Mouse (Mus musculus) left cerebral cortex, postnatal 14 days (tissue): ENCODE results near the gene Gm20696. TPM values are rescaled to one million over a fixed set of nuclear protein-coding genes. Genes with fewer than 3 reads are reported as not detected.

Experiments
- DNase-seq, 2 experiments: peaks; one replicate each; pipeline ENCODE4 v3.0.0; 2021 to 2022; ENCODE audit warnings: low spot score in 2 of 2, mixed read lengths in 1 of 2
- intact Hi-C: fragments of 180-260 bp; cut with DNase I; formaldehyde crosslinking; loops from one replicate; pipeline ENCODE4 v1.15.1; 2025
- total RNA-seq, 2 experiments: library from RNA; stranded (reverse); gene quantifications; 2 replicates each; pipeline ENCODE4 v1.2.3; 2021

Gm20696 gene
- total RNA-seq, 2 experiments from 2014 or later: 5.3 to 6.3 TPM

DNA sequence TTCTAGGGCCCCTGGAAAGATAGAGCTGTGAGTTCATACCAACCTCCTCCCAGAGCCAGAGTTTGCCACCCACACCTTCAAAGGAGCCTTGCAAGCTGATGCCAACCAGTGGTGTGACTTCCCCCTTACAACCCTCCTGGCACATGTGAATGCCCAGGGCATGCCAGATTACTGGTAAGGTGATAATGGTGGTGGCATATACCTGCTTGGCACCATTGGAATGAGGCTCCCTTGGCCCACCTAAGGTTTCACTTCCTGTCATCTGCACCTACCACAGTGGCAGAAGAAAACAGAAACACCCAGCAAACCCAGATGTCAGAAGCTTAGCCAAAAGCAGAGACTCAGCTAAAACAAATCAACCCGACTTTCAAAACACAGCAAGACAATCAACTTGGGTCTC lies 162.9 kb downstream of the Gm20696 start:
- intact Hi-C loops: no loop called here
- DNase-seq: no peak

DNA sequence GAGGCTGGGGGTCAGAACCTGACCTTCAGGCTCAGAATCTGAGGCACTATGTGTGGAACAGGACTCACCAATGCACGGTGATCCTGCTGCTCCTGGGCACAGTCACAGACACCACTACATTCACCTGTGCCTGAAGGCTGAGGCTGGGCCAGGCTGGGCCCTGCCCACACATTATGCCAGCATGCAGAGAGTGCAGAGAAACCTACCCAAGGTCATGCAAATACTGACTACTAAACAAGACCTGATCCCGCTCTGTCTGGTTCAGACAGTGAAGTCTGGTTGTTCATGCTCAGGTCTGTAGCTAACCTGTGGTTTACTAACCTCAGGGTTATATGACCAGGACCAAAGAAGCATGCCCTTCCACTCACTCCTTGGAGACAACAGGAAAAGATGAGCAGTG lies 163.9 kb downstream of the Gm20696 start:
- intact Hi-C loops: no loop called here
- DNase-seq: no peak

DNA sequence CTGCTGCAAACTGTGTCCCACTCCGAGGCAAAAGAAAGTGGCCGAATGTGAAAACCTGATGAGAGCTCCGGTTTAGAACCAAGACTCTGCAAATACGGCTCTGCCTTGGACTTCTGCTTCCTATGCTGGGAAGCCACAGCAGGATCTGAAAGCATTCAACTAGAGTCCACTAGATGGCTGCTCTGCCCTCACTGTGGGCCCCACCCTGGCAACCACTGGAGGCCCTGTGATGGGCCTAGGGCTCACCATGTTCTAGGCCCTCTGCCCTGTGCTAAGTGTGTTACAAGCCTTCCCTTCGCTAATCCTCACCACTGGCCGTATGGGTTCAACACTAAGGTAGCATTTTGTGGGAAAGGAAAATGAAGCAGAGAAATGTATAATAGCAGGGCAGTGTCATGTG lies 164.3 kb downstream of the Gm20696 start:
- intact Hi-C loops: no loop called here
- no peak for DNase-seq

DNA sequence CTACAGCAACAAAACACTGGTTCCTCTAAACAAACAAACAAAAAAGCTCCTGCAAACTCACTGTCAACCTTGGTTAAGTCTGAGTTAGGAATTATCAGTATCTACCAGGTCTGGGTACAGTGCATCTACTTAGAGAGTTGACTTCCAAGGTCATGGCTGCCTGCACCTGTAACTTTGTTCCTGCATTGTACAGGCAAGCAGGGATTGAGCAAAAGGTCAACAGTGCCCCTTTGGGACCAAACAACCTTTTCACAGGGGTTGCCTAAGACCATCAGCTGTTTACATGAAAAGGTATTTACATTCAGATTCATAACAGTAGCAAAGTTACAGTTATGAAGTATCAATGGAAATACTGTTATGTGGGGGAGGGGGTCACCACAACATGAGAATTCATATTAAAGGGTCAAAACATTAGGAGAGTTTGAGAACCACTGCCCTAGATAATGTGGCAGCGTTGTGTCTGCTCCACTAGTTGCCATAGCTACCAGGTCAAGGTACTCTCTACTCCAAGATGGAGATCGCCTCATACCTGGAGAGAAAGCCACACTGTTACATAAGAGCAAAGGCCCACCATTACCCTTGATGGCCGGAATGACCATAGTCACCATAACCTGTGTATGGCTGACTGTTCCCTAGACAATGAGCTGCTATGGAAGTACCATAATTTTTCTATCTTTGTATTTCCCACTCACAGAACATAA lies 165.9 kb downstream of the Gm20696 start:
- intact Hi-C loops: no loop called here
- no peak for DNase-seq

DNA sequence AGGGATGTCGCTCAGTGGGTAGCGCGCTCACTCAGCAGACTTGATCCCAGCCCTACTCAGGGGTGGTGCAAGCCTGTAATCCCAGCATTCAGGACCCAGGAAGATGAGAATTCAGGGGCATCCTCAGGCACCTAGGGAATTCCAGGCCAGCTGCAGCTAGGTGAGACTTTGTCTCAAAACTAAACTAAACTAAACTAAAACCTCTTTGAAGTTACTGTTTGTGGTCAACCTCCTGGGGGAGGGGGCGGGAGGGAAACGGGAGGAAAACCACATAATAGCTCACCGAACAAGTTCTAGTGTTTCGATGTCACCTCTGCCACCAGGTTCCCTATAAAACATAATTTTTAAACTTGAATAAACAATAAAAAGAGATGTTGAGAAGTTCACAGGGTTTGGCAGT lies 168.5 kb downstream of the Gm20696 start:
- intact Hi-C loops: no loop called here
- DNase-seq: no peak

DNA sequence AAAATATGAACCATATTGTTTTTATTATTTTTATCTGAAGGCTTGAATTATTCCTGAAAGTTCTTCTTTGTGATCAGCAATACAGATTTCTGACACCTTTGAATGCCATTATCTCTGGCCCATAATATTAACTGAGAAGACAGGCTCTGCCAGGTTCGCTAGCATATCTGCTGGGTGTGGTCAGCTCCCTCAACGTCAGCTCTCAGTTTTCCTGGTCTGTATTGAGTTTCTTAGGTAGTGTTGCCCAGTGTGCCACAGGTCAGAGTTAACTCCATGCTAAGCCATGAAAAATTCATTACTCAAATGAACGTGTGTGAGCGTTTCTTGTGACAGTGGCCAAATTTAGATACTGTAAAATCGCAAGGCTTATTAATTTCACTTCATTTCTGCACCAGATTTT lies 170.5 kb downstream of the Gm20696 start:
- DNase-seq: no peak
- intact Hi-C loops: no loop called here

DNA sequence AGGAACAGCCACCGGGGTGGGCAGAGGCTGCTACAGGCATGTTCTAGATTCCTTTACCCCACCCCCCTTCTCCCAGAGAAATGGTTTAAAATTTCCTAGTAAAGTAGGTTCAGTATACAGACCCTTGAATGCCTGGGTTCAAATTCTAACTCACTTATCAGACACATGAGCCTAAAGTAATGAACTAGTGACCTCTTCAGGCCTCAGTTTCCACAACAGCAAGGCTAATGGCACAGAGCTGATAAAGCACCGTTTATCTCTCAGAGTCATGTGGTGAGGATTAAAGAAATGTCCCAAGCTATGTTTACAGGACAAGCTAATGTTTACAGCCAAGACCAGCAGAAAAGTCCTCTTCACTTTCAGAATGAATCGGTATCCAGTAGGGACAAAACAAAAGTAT lies 173.7 kb downstream of the Gm20696 start:
- intact Hi-C loops: no loop called here

DNA sequence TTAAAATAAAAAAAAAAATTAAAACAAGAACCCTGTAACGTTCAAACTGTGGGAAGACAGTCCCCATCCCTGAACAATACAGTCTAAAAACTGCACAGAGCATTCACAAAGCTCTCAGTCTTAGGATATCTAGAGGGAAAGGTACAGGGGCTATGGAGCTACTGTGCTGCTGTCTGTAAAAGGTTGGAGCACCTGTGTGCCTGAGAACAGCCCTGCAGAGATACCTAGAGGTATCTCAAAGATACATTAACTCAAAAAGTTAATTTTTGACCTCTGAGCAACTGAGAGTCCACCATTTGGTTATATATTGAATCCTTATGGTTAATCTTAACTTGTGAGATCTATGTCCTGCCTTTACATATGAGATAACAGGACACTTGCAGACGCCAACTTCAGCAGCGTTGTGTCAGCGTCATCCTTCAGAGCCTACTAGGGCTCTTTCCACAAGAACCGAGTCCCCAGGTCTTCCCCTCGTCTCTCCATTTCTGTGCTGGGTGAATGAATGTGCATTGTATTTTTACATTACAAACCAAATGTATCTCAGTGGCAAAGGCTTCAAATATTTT lies 174.5 kb downstream of the Gm20696 start:
- intact Hi-C loops: no loop called here

More for the DNA sequence above, 173.7 kb downstream of the Gm20696 start:
- no peak for DNase-seq

DNA sequence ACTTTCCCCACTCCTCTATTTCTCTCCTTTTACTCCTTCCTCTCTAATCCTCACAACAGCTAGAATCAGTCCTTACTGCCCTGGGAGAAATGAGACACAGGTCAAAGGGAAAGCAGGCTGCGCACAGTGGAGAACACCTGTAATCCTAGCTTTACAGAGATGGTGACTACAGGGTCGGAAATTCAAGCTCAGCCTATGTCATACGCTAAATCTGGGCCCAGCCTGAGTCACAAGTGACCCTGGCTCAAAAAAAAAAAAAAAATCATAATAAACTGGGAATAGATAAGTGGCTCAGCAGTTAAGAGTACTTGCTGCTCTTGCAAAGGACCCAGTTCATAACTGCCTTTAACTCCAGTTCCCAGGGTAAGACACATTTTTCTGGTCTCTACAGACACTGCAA lies 175.5 kb downstream of the Gm20696 start:
- intact Hi-C loops: no loop called here
- DNase-seq: no peak

More for the DNA sequence above, 174.5 kb downstream of the Gm20696 start:
- DNase-seq: no peak

DNA sequence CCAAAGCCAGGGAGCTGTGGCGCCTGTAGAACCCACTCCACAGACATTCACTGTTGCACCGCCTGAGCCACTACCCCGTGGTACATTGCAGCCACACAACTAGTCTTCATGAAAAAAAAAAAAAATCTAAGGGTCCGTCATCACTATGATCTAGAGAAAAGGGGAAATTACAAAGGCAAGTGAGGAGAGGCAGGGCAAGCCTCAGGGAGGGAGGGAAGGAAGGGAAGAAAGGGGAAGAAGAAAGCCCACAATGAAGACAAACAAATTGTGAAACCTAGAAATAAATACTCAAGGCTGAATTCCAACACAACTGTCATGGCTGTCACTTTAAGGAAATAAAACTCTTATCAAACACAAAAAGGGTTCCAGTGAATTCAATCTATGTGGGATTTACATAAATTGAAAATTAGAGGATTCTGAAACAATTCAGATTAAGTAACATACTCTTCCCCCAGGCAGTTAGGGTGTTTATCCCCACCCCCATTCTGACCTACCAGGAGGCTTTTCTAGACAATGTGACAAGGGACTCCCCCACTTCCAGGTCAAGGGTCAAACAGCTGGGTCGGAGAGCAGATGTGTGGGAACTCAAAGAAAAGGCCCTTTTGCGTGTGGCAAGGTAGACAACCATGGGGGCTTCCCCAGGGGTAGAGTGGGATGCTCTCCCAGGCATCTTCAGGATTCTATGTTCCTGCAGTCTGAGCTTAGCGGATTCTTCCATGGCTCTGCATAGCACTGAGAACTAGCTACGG lies 176.5 kb downstream of the Gm20696 start:
- DNase-seq: no peak
- intact Hi-C loops: no loop called here

DNA sequence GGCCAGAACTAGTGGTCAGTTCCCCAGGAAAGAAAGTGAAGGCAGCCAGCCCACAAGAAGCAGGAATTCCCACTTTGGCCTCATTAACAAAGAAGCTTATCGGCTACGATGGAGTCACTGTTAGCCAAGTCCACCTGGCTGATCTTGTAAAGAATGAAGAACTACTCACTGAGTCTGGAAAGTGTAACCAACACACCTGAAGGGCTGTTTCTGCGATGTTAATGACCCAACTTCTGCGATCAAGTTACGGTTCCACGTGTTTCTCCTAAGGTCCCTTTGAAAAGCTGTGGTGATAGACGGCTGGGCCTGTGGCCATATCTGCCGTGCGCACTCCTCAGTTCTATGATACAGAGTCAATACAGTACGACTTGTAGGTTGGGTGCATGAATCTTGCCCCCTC lies 177.2 kb downstream of the Gm20696 start:
- no peak for DNase-seq
- intact Hi-C loops: no loop called here

DNA sequence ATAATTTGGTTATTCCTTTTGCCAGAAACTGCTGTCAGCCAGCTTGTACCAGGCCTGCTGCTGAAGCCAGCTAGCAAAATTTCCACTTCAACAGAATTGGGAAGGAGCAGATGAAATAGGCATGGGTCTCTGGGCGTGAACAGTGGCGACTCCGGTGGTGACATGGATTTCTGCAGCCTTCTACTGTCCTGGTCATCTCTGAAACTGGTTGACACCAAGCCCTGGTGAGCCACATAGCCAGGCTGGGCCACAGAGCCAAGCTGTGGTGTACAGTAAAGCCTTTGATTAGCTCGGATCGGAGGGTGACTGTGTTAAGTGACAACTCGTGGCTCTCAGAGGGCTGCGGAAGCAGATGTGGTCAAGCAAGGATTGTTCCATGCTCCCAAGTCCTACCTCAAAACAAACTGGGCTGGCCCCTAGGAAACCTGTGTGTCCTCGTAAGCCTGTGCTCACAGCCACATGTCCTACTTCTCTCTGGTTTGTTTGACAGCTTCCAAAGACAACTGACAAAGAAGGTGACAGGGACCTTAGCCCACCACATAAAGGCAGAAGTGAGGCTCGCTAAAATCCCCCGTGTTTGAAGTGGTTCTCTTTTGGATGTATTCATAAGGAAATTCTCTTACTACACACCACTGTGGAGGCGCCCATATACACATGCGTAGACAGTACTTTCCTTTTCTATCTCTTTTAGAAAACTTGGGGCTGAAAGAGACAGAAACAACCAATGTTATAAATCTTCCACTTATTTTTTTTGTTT lies 180.5 kb downstream of the Gm20696 start:
- DNase-seq: no peak
- intact Hi-C loops: no loop called here

DNA sequence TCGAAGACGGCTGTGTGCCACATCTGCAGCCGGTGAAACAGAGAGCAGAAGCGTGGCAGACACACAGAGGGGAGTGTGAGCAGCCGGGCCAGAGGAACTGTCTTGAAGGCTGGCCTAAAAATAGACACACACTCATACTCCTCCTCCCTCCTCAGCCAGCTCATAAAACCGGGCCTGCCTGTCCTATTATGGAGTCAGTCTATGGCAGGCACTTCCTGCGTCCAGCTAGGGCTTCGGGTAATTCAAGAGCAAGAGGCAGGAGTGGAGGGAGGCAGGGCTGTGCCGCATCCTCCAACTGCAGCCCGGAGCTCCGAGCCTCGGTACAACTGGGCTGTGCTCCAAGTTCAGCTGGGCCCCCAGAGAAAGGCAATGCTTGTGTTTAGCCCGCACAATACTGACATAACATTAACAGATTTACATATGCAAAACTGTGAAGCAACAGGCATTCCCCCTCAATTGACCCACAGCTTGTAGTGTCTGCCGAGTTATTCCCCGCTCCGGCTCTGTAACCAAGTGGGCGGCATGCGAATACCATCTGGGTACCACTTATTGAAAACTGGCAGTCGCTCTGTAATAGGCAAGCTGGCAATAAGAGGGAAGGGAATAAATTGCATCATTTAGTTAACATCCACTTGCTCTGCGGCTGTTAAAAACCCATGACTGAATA lies 181.2 kb downstream of the Gm20696 start:
- intact Hi-C loops: no loop called here
- DNase-seq: peak; percentile 68 to 88

DNA sequence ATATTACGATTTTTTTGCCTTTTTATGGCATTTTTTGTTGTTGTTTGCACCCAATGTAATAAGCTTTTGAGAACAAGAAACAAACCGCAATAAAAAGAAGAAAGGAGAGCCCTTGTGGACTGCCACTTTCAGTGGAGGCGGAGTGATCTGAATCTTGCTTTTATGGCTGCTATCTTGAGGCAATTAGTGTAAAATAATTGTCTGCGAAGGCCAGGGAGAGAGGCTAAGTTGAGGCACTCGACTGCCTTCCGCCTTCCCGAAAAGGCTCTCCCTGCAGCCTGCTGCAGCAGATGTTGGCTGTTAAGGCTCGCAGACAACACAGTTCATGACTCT lies 181.7 kb downstream of the Gm20696 start:
- intact Hi-C loops: no loop called here
- no peak for DNase-seq

DNA sequence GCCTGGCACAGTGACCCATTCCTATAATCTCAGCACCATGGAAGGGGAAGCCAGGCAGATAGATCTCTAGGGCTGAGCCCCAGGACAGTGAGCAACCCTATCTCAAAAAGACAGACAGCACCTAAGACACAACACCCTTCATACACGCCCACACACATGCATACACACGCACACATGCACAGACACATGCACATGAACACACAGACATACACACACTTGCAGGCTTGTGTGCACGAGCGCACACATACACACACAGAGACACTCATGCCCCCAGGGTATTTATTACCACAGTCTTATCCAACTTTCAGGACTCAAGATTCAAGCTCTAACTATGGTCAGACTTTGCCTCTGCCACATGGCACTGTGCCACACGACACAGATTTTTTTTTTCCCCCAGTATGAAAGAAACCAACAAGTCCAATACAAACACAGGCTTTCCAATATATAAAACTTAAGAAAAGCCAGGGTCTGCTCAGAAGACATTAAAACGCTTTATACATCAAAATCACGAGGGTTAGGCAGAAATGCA lies 182.3 kb downstream of the Gm20696 start:
- no peak for DNase-seq

DNA sequence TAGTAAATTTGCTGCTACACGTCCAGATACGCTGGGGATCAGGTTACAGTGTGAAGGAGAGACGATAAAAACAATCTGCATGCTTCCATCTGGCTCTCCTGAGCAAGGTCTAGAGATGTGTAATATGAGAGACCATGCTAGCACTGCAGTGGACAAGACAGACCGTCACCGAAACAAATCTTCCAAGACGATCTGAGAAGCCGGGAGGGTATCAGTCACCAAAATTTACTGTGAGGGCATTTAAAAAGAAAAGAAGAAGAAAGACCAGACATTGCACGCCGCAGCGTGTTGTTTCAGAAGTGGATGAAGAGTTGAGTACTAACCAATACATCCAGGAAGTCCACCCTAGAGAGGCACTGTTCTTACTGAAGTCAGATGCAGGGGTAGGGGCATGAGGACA lies 183.0 kb downstream of the Gm20696 start:
- intact Hi-C loops: no loop called here
- no peak for DNase-seq

More for the DNA sequence above, 182.3 kb downstream of the Gm20696 start:
- intact Hi-C loops: no loop called here

DNA sequence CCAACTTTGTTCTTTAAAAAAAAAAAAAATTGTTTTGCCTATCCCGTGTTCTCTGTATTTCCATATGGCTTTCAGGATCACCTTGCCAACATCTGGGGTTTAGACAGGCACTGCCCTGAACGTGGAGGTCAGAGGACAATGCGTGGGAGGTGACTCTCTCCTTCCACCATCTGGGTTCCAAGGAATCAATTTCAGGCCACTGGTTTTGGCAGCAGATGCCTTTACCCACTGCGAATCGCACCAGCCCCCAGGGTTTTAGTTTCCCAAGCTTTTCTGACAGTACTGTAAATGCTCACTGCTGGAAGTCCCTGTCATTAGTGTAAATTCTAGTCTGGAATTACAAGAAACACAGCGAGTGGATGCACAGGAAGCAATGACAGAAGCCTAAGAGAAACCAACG lies 185.0 kb downstream of the Gm20696 start:
- intact Hi-C loops: no loop called here
- DNase-seq: no peak

DNA sequence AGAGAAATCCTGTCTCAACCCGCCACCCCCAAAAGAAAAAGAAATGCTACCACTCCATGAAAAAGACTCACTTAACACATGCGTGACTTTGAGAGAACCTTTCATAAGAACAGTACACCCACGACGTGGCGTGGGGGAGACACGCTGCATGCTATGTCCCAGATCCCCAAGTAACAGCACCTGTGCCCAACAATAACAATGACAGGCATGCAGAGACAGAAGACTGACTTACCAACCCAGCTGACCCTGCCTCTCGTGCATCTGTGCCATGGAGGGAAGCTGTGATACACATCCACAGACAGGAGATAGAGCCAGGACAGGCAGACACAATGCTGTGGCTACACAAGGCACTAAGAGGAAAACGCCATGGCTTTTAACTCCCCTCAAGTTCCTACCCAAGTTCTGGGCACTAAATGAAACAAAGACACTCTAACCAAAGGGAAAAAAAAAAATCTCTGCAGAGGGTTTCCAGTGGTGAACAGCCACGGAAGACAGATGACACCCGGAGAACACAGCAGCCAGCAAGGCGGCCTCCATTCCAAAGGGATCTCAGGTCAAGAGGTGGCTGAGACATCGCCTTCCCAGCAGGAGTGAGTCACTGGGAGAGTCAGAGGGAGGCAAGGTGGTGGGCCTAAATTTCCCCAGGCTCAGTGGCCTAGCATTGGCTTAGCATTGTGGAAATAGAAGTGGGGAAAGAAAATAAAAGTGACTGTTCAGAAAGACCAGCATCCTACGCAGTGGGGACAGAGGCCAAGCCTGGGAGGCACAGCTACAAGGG lies 187.5 kb downstream of the Gm20696 start:
- no peak for DNase-seq
- intact Hi-C loops: no loop called here

DNA sequence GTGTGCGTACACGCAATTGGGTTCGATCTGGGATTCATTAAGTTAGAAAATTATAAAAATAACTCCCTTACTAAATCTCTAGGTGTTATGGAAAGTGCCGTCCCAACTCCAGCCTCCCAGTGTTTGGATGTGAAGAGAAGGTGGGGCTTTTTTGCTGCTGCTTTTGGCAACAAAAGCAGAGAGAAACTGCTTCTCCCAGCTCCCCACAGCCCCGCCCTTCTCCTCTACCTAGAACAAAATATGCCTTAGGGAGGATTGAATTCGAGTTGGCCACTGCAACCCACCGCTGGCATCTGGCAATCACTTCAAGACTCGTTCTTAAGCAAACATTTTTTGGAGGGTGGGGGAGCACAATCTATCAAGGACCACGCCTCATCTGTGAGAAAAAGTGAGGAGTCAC lies 191.6 kb downstream of the Gm20696 start:
- intact Hi-C loops: no loop called here
- no peak for DNase-seq
